Mouse (Mus musculus): Measurements from ENCODE around the gene Gm6904. TPM values are rescaled to one million over a fixed set of nuclear protein-coding genes. Genes with fewer than 3 reads are reported as not detected.

The Gm6904 gene
- polyA plus RNA-seq, 1 experiment from 2014 or later: not detected

- no peak for ATAC-seq (ENCODE audit: insufficient number of reproducible peaks, insufficient read depth, low FRiP score, low read depth)
- 56% methylated on average over 7 of the region's 7 CpGs for WGBS
Observed at GRCm38 (mm10) chr14:59205461-59205860, 54.6 kb downstream of the Gm6904 start.

GRCm38 (mm10) chr14:59201604-59202215 lies 58.3 kb downstream of the Gm6904 start:
- ATAC-seq (ENCODE audit: insufficient number of reproducible peaks, insufficient read depth, low FRiP score, low read depth): no peak
- Histone ChIP-seq H3K4me3 (ENCODE audit: control insufficient read depth in 1 of 2, insufficient read depth in 1 of 2, low read depth in 1 of 2, low read length in 2 of 2) (peak overlapping the region; percentile 66 to 76), H3K36me3 (ENCODE audit: control insufficient read depth, insufficient read depth, low read length) (no peaks in the 10 kb centered on the region), H3K4me1 (ENCODE audit: control insufficient read depth in 2 of 2, insufficient read depth in 2 of 2, low read length in 2 of 2) (peaks cover 2 to 3% of the 10 kb centered on the region in 2 experiments; a peak in 2 of 4 replicates), H3K9ac (ENCODE audit: low read length) (peak overlapping the region; percentile 82), H3K27ac (replicated peaks in 1 of 2; ENCODE audit: control insufficient read depth in 1 of 2, insufficient read depth in 1 of 2, low read depth in 2 of 2, low read length in 2 of 2) (peak overlapping the region; percentile 79 to 89), H3K27me3 (ENCODE audit: control insufficient read depth, insufficient read depth, low read length) (no peaks in the 10 kb centered on the region), H3K9me3 (ENCODE audit: control insufficient read depth, low read length) (no peaks in the 10 kb centered on the region), H3K4me2 (ENCODE audit: low read length) (peak overlapping the region; percentile 92)
- 4% methylated on average over 21 of the region's 21 CpGs for WGBS

More at GRCm38 (mm10) chr14:59205461-59205860, 54.6 kb downstream of the Gm6904 start:
- Histone ChIP-seq H3K4me3 (ENCODE audit: control insufficient read depth in 1 of 2, insufficient read depth in 1 of 2, low read depth in 1 of 2, low read length in 2 of 2) (no peak overlapping the region), H3K4me1 (ENCODE audit: control insufficient read depth in 2 of 2, insufficient read depth in 2 of 2, low read length in 2 of 2) (peaks cover 2 to 3% of the 10 kb centered on the region in 2 experiments; a peak in 2 of 4 replicates), H3K27me3 (ENCODE audit: control insufficient read depth, insufficient read depth, low read length) (no peaks in the 10 kb centered on the region), H3K9me3 (ENCODE audit: control insufficient read depth, low read length) (no peaks in the 10 kb centered on the region), H3K9ac (ENCODE audit: low read length) (no peak overlapping the region), H3K36me3 (ENCODE audit: control insufficient read depth, insufficient read depth, low read length) (no peaks in the 10 kb centered on the region), H3K4me2 (ENCODE audit: low read length) (no peak overlapping the region), H3K27ac (replicated peaks in 1 of 2; ENCODE audit: control insufficient read depth in 1 of 2, insufficient read depth in 1 of 2, low read depth in 2 of 2, low read length in 2 of 2) (no peak overlapping the region)

- Histone ChIP-seq H3K4me2 (ENCODE audit: low read length) (peak within 1 kb of the TSS; percentile 92), H3K4me1 (ENCODE audit: control insufficient read depth in 2 of 2, insufficient read depth in 2 of 2, low read length in 2 of 2) (peaks cover 2 to 3% of the 10 kb centered on the region in 2 experiments; a peak in 2 of 4 replicates), H3K9ac (ENCODE audit: low read length) (peak within 1 kb of the TSS; percentile 82), H3K27ac (replicated peaks in 1 of 2; ENCODE audit: control insufficient read depth in 1 of 2, insufficient read depth in 1 of 2, low read depth in 2 of 2, low read length in 2 of 2) (peak within 1 kb of the TSS; percentile 79 to 89), H3K36me3 (ENCODE audit: control insufficient read depth, insufficient read depth, low read length) (no peaks in the 10 kb centered on the region), H3K4me3 (ENCODE audit: control insufficient read depth in 1 of 2, insufficient read depth in 1 of 2, low read depth in 1 of 2, low read length in 2 of 2) (peak within 1 kb of the TSS; percentile 66 to 76), H3K9me3 (ENCODE audit: control insufficient read depth, low read length) (no peaks in the 10 kb centered on the region; the same call in 1 of the 2 replicates), H3K27me3 (ENCODE audit: control insufficient read depth, insufficient read depth, low read length) (no peaks in the 10 kb centered on the region)
- ATAC-seq (ENCODE audit: insufficient number of reproducible peaks, insufficient read depth, low FRiP score, low read depth): peak; percentile 93
- under 1% methylated on average over 92 of the region's 96 CpGs for WGBS
Observed at GRCm38 (mm10) chr14:59200711-59201603, 59.1 kb downstream of the Gm6904 start, which contains the start of gene Rcbtb1. TSS of gene Rcbtb1 (plus strand) at chr14:59201209.

Other genes starting within 250 kb of the Gm6904 start
- gene 1700129C05Rik, start 117.3 kb downstream of the Gm6904 start, polyA plus RNA-seq (2014; fragmentation: Nextera tagmentation; extraction: Ambion mirVana): not detected in 2 replicates
- not detected in 2 replicates for gene Gm5142, start 81.5 kb downstream of the Gm6904 start, polyA plus RNA-seq (2014; fragmentation: Nextera tagmentation; extraction: Ambion mirVana)
- gene Rcbtb1, start 59.0 kb downstream of the Gm6904 start, polyA plus RNA-seq (2014; fragmentation: Nextera tagmentation; extraction: Ambion mirVana): 20.0 and 22.9 TPM in 2 replicates
- gene Phf11a, start 37.3 kb upstream of the Gm6904 start, polyA plus RNA-seq (2014; fragmentation: Nextera tagmentation; extraction: Ambion mirVana): 0.16 and 0.30 TPM in 2 replicates
- 1.2 and 1.4 TPM in 2 replicates for gene Phf11b, start 81.1 kb upstream of the Gm6904 start, polyA plus RNA-seq (2014; fragmentation: Nextera tagmentation; extraction: Ambion mirVana)
- gene Phf11d, start 105.3 kb upstream of the Gm6904 start, polyA plus RNA-seq (2014; fragmentation: Nextera tagmentation; extraction: Ambion mirVana): 1.7 and 2.9 TPM in 2 replicates
- gene Phf11c, start 135.2 kb upstream of the Gm6904 start, polyA plus RNA-seq (2014; fragmentation: Nextera tagmentation; extraction: Ambion mirVana): 0.34 and 0.54 TPM in 2 replicates
- gene Setdb2, start 180.7 kb upstream of the Gm6904 start, polyA plus RNA-seq (2014; fragmentation: Nextera tagmentation; extraction: Ambion mirVana): 6.8 and 8.3 TPM in 2 replicates
- 25.2 and 26.5 TPM in 2 replicates for gene Cab39l, start 180.8 kb upstream of the Gm6904 start, polyA plus RNA-seq (2014; fragmentation: Nextera tagmentation; extraction: Ambion mirVana)

Measured in heart, embryonic 14.5 days (tissue).